18 mouse cellular contexts compared by ENCODE assay signal in the genomic region with DNA sequence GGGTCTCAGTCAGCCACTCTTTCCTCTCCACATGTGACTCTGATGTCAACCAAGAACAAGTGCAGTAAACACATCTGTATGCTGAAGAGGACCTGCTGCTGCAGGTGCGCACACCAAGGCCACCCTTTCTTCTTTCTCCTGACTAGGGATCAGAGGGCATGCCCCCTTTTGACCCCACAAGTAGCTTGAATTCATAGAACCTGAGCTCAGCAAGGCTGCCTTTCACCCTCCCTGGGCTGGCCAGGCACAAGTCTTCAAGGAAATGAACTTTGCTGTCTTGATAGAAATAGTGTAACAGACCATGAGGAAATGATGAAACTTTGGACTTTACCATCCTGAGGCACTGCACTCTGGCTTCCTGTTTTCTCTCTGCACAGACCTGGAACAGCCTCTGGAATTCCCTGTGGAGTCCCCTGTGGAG. TPM values are rescaled to one million over a fixed set of nuclear protein-coding genes. Genes with fewer than 3 reads are reported as not detected.
DNase-seq lines count a peak whose midpoint lies in the region; ATAC-seq and TF ChIP-seq lines count a peak whose summit lies in the region.
"Had no signal": no experiment of that assay in that cellular context is flagged by ENCODE, and none has a peak within 500 bp of the region (broad histone marks: within the 10 kb centered on the region; RNA-seq: fewer than 3 reads in every experiment).

No protein-coding gene starts in this region.

- H3K4me3 ChIP-seq in bone marrow, adult 2 months (replicated peaks; ENCODE audit: control insufficient read depth, low read depth, low read length): no peak overlapping the region
- no peak overlapping the region for H3K4me3 ChIP-seq in hindbrain, postnatal 0 days (ENCODE audit: low read length)
- H3K4me3 ChIP-seq: forebrain, embryonic 15.5 days; heart, embryonic 15.5 days; limb, embryonic 15.5 days had no signal

- no peaks in the 10 kb centered on the region for H3K27me3 ChIP-seq in hindbrain, postnatal 0 days (ENCODE audit: insufficient read depth, low read length)
- H3K27me3 ChIP-seq: forebrain, embryonic 15.5 days; heart, embryonic 15.5 days; limb, embryonic 15.5 days had no signal

- TF ChIP-seq POLR2A in bone marrow, adult 2 months (IDR thresholded peaks at IDR 0.05; ENCODE audit: borderline replicate concordance, control insufficient read depth, low read depth, low read length): no peak

- no peak for TF ChIP-seq CTCF in bone marrow, adult 2 months (IDR thresholded peaks at IDR 0.05; ENCODE audit: control insufficient read depth, insufficient read depth, low read length)
- no peak for TF ChIP-seq CTCF in hindbrain, postnatal 0 days (IDR thresholded peaks at IDR 0.05; ENCODE audit: low read depth)

- 57% methylated on average over 1 of the region's 1 CpGs for WGBS in bone marrow, adult 2 months
- WGBS in hindbrain, postnatal 0 days: 95% methylated on average over 1 of the region's 1 CpGs

- no peak overlapping the region for H3K4me2 ChIP-seq in hindbrain, postnatal 0 days (ENCODE audit: low read depth, low read length)
- H3K4me2 ChIP-seq: forebrain, embryonic 15.5 days; heart, embryonic 15.5 days; limb, embryonic 15.5 days had no signal

- H3K9ac ChIP-seq in hindbrain, postnatal 0 days (replicated peaks; ENCODE audit: low read length): no peak overlapping the region
- H3K9ac ChIP-seq: forebrain, embryonic 15.5 days; heart, embryonic 15.5 days; limb, embryonic 15.5 days had no signal

- no peak for ATAC-seq in monocyte, adult 5-6 weeks (replicated peaks; ENCODE audit: insufficient number of reproducible peaks, low FRiP score, low TSS enrichment, poor library complexity, severe bottlenecking)
- ATAC-seq in hindbrain, postnatal 0 days: no peak
- ATAC-seq: forebrain, embryonic 15.5 days had no signal

- peak; percentile 89 for DNase-seq in heart, adult 11 months
- DNase-seq in heart, adult 9 months (ENCODE audit: low spot score in 2 of 2): no peak
- DNase-seq in kidney, adult 18-20 months: peak; percentile 59
- DNase-seq in kidney, postnatal 36 days: peak; percentile 77 to 78
- DNase-seq in frontal cortex, postnatal 10 days (ENCODE audit: low spot score in 2 of 2): no peak
- no peak for DNase-seq in hindbrain, postnatal 0 days (ENCODE audit: low spot score)
- DNase-seq: adrenal gland, postnatal 25 days; gastrocnemius, postnatal 25 days; lung, postnatal 10 days; midbrain, embryonic 14.5 days; right cerebral cortex, postnatal 25 days had no signal

- H3K27ac ChIP-seq in bone marrow, adult 2 months (ENCODE audit: control insufficient read depth, insufficient read depth, low read depth, low read length, poor library complexity): peak overlapping the region; percentile 28
- H3K27ac ChIP-seq in hindbrain, postnatal 0 days: no peak overlapping the region
- H3K27ac ChIP-seq: forebrain, embryonic 15.5 days; heart, embryonic 15.5 days; limb, embryonic 15.5 days had no signal

- H3K4me1 ChIP-seq in bone marrow, adult 2 months (ENCODE audit: control insufficient read depth, insufficient read depth, low read length): peaks cover 13% of the 10 kb centered on the region
- H3K4me1 ChIP-seq in hindbrain, postnatal 0 days (ENCODE audit: insufficient read depth, low read length): no peaks in the 10 kb centered on the region; the same call in 1 of the 2 replicates
- H3K4me1 ChIP-seq: forebrain, embryonic 15.5 days; heart, embryonic 15.5 days; limb, embryonic 15.5 days had no signal

- no peaks in the 10 kb centered on the region for H3K9me3 ChIP-seq in hindbrain, postnatal 0 days (ENCODE audit: low read length)
- H3K9me3 ChIP-seq: forebrain, embryonic 15.5 days; G1E; heart, embryonic 15.5 days; limb, embryonic 15.5 days had no signal

- H3K36me3 ChIP-seq in hindbrain, postnatal 0 days (ENCODE audit: insufficient read depth, low read length): no peaks in the 10 kb centered on the region
- H3K36me3 ChIP-seq: forebrain, embryonic 15.5 days; G1E; heart, embryonic 15.5 days; limb, embryonic 15.5 days had no signal

RNA-seq across cellular contexts. Expression of a gene that starts 7.1 kb away (rescaled TPM):
- polyA plus RNA-seq in bone marrow, adult 2 months (2011; ENCODE audit: insufficient read depth, insufficient read length, low replicate concordance, missing spikeins): 6.8 and 14.6 TPM in 2 replicates
- 16.0 to 53.7 TPM (median 29.2 TPM) in 3 replicates for total RNA-seq in monocyte, adult 5-6 weeks (2017)
- total RNA-seq in hindbrain, postnatal 0 days (2014; rRNA removed): 0.25 and 0.42 TPM in 2 replicates
- polyA plus RNA-seq in hindbrain, postnatal 0 days (2015; fragmentation: Nextera tagmentation; extraction: Ambion mirVana): 0.45 and 0.89 TPM in 2 replicates
- polyA plus RNA-seq: C2C12, G1E had no signal

Comparison
In these comparisons a context has a peak if more than half of its experiments do, and no peak if none do; other contexts are left out.
1. DNase-seq: peak in heart, adult 11 months (single experiment), kidney, adult 18-20 months (single experiment) and kidney, postnatal 36 days (2 of 2); none in heart, adult 9 months (0 of 2), frontal cortex, postnatal 10 days (0 of 2) and hindbrain, postnatal 0 days (single experiment).
2. RNA of a gene that starts 7.1 kb away (total RNA-seq): 16.0 to 53.7 TPM in monocyte, adult 5-6 weeks; 0.25 to 0.42 TPM in hindbrain, postnatal 0 days; every median in the first group is over 10 times any median in the second.